Mouse (Mus musculus) left cerebral cortex, adult 18-20 months (tissue): ENCODE measurements at regions not wholly inside any gene's neighbourhood (a gene's known extent, or its start where the extent isn't known, plus 50 kb on each side); places are given as distances from the start of the nearest gene placed in this dataset.

Experiments used
- DNase-seq, 2 experiments: peaks; one replicate each; pipeline ENCODE4 v3.0.0; 2021 to 2022; ENCODE audit warnings: low spot score in 2 of 2, mixed read lengths in 1 of 2

DNA sequence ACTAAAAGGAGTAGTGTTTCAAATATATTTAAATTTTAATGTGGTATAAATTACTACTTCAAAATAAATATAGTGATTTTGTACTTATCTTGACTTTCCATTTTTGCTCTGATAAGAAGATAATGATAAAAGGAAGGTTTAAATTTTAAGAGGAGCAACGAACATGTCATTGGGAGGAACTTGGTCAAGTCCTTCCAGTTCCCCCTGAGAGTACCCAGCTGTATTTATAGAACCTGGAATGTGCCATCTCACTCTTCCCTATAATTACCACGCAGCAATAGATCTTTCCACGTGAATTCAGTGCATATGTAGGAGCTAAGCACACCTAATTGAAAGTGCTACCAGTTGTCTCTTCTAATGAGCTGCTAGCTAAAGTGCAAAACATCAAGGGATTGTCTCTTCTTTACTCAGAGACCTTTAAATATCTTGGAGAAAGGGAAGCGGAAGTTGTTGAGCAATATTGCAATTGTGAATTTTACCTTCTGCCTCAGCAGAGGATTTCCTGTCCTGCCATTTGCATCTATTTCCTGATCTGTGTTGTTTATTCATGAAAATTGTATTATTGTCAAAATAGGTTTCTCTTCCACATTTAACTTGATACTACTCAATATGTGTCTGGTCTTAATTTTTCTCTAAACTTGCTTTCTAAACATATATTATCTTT, 1243.0 kb upstream of the Zeb2 start:
- no peak for DNase-seq

DNA sequence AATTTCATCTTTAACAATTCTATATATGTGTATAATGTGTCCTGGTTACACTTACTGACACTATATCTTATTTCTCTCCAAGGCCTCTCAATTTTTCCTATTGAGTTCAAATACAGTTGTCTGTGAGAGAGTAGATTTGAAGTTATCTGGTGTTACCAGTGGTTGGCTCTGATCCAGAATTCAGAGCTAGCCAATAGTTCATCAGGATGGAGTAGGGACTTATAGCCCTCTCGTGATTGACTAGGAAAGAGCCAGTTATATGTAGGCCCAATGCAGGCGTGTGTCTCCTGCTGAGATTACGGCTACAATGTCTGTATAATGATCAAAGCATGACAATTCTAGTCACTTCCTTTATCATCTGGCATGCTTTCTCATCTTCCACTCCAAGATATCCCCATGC, 1241.0 kb upstream of the Zeb2 start:
- no peak for DNase-seq

DNA sequence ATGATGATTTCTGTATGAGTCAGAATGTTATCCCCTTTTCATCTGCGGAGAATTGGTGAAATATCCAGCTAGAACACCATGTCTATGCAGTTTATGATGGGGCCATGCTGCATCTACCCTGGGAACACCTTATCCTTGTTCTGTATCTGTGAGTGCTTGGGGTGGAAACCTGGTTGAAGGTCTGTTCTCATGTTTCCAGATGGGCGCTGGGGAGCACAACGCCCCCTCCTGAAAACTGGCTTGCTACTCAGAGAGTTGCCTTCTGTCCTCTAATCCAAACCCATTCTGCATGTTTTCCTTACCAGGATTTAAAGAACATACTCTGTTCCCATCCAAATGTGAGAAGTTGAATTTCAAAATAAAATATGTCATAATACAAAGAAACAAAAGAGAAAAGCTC, 1239.5 kb upstream of the Zeb2 start:
- DNase-seq, result peak in 1 of 2 experiments; percentile 23

DNA sequence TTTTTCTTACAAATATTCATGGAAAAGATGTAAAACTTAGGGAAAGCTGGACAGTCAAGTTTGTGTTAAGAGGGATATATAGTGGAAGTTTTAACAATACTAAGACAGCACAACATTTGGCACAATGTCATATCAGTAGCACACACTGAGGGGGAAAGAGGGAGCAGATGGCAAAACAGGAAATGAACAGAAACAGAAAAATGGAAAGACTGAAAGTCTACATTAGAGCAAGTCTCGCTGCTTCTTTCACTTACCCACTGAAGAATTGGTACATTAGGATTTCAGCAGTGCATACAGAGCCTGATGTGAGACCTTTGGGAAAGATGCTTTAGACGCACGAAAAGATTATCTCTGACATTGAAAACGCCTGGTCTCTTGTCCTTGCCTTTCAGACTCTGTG, 1223.5 kb upstream of the Zeb2 start:
- DNase-seq, result no peak

DNA sequence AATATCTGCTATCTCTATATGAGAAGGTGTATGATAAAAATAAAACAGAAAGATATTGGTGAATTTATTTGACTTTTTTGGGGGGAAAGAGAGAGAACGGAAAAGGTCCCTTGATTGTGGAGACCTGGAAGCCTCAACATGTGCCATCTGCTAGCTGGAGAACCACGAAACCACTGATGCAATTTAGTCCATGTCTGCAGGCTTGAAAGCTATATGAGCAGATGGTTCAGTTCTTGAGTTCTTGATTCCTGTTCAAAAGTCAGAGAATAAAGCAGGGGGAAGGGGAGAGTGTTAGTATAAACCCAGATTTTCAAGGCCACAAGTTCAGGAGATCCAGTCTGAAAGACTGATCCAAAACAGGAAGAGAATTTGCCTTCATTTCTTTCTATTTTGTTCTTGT, 1199.5 kb upstream of the Zeb2 start:
- no peak for DNase-seq

DNA sequence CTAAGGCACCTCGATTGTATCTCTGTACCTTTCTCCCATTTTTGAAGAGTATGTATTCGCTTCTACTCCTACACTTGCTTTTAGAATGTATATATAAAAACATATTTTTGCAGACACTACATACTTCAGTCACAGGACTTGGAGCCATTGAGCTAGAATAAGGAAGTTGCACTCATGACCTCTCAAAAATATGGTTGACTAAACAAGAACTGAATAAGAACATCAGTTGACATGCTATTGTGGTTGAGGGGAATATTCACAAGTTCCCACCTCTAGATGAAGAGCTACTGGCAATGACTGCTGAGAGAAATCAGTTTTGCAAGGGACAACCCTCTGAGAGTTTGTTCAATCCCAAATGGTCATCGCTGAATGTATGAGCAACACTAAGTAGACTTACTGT, 1198.0 kb upstream of the Zeb2 start:
- no peak for DNase-seq

DNA sequence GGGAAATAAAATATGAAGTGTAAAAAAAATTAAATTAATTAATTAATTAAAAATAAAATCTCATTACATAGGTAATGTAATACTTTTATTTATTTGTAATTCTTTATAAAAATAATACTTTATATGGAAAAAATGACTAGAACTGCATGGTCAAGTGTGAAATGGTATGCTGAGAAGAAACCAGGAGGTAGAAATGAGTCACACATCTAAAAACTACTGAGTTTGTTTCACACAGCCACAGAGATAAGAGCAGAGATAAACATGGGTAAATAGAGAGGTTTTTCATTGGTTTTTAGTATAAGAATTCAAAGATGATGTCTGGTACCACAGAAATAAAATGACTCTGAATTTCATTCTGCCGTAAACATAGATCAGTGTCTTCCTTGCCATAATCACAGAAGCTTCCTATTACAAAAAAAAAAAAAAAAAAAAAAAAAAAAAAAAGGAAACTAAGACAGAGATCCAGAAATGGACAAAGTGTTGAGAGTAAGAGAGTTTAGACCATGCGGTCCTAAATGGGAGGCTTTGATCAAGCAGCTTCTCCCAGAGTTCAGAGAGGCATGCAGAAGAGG, 1190.5 kb upstream of the Zeb2 start:
- no peak for DNase-seq

DNA sequence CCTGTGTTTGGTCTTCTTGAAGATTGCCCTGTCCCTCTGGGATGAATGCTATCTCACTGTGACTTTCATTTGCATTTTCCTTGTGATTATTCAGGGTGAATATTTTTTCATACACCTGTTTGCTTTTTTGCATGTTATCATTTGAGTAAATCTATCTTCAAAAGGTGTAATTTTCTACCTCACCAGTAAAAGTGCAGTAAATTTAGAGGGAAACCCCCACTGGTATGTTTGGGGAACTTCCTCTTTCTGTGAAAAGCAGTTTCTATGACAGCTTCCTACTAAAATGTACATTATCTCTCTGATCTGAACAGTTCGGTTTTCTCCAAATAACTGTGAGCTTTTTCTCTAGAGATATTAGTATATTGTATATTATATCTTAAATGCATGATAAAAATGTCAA, 1185.4 kb upstream of the Zeb2 start:
- DNase-seq, result no peak

DNA sequence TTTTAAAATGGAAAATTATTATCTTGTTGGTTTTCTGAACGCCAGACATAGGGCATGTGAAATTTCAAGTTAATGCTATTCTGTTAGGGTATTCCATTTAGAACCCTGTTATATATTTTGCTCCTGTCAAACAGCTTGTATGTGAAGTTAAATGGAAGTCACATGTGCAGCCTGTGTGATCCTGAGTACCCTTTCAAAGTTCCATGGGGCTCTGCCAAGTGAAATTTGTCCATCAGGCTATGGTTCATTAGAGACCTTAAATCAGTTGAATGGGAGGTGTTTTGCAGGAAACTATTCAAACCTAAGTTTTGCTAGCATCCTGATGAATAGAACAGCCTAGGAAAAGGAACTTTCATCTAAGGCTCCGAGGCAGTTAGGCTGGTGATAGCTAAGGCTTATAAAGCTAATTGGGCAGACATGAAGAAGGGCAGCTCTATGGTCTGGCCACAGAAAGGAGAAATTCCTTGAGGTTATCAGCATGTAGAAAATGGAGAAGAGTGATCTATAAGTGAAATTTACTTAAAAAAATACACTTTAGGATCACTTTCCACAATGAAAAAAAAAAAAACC, 1180.2 kb upstream of the Zeb2 start:
- no peak for DNase-seq

DNA sequence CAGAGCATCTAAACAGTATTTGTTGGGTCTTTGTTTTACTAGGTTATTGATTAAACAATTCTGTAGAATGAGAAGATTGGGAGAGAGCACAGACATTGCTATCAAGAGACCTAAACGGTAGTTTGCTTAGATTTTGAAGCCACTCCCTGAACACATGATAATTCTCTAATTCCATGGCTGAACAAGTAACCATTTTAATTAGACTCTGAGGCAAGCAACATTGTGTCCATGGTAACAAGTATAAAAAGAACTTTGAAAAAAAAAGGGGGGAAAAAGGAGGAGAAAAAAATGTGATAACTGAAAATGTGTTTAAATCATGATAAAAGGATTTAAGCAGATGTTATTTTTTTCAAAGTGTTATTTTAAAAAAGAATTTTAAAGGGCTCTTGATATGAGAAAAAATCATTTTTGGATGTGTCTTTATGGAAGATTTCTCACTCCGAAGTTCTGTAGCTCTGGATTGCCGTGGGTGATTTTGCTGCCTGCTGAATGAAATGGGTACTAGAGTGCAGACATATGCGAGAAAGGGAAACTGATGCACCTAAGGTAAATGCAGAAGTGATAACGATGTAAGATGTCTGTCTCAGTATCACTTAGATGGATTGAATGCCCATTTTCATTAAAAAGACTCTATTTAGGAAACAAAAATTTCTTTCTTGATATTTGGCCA, 1166.9 kb upstream of the Zeb2 start:
- DNase-seq, result no peak

DNA sequence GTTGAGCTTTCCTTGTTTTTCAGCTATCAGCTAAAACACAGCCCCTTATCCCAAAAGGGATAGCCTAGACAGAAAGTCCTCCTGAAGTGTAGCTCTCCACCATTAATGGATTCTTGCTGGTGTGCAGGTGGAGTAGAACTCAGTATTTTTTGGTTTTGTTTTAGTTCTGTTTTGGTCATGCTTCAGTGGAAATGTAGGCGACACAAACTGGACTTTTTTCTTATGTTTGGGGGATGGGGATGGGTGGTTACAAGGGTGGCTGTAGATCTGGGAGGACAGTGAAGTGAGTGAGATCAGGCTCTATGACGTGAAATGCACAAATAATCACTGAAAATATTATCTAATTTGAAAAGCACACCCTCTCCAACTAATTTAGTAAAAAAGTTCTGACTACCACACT, 1163.6 kb upstream of the Zeb2 start:
- DNase-seq, result no peak

DNA sequence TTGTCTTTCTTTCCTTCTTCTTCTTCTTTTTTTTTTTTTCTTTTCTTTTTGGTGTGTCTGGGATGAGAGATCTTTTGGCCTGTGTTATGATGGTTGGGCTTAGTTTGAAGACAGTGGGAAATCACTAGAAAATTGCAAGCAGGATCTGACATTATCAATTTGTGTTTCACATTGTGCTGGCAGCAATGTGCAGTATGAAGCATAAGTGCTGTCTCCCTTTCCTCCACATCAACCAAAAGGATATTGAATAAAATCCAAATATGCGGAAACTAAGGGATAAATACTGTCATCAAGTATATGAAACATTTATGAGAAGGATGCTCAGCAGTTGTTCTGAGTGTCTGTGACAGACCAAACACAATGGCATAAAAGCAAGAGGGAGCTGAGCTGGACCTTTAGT, 1144.4 kb upstream of the Zeb2 start:
- DNase-seq, result no peak

DNA sequence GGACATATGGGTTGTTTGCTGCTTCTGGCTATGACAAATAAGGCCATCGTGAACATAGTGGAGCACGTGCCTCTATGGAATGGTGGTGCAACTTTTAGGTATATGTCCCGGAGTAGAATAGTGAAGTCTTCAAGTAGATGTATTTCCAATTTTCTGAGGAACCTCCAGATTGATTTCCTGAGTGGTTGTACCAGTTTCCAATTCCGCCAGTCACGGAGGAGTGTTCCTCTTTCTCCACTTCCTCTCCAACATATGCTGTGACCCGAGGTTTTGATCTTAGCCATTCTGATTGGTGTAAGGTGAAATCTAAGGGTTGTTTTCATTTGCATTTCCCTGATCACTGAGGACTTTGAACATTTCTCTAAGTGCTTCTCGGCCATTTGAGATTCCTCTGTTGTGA, 1134.4 kb upstream of the Zeb2 start:
- no peak for DNase-seq

DNA sequence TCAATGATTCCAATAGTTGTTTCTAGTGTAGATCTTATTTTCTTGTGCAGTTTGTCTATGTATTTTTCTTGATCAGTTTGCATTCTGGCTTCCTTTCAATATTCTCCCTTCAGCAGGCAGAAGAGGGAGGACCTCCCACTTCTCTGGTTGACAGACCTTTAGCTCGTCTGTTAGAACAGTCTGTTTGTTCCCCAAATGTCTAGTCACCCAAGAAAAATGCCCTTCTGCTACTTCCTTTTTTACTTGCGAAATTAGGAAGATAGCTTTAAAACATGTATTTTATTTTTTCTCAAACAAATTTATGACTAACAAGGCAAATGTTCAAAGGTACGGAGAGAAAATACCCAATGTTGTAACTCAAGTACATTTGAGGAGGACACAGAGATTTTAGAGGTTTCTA, 1128.5 kb upstream of the Zeb2 start:
- no peak for DNase-seq

DNA sequence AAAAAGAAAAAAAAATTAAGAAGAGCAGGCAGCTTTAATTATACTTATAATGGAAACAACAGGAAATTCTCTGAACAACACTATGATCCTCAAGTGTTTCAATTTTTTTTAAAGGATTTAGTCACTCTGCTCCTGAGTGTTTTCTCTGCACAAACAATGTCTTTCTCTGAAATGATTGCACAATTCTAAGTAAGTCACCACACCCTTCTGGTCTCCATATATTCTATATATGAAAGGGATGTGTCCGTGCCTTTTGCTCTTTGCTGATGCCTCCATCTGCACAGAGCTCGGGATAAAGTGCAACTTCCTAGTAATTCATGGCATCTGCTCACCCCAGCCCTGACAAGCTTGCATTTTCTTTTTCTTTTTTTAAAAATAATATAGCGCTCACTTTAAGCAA, 1127.5 kb upstream of the Zeb2 start:
- no peak for DNase-seq

DNA sequence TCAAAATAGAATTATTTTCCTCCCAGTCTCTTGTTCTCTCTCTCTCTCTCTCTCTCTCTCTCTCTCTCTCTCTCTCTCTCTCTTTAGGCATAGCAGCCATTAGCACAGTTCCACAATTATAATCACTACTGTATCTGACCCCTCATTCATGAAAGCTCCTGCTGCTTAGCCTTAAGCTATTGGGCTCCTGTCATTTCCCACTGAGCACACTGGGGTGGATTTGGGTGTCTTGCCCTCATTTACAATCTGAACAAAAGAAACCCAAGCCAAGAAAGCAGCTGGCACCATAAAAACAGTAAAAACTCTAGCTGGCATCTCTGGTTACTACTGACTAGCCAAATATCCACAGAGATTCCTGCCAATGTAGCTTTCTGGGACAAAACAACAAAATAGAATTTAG, 1125.6 kb upstream of the Zeb2 start:
- DNase-seq, result no peak

DNA sequence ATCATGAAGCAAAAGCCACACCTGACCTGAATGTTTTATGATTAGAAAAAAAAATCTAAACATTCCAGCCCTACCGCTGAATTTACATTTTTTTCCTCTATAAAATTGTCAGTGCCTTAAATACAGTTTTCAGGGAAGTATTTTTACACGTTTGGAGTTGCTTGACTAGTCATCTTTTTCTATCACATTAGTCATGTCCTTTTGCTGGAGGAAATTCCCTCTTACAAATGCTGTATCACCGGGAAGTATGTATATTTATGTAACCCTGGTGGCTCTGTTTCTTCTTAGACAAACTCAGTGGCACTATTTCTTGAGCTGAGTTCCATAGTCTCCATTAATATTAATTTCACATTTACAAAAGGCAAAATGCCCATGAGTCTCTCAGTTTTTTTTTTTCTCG, 1122.7 kb upstream of the Zeb2 start:
- no peak for DNase-seq

DNA sequence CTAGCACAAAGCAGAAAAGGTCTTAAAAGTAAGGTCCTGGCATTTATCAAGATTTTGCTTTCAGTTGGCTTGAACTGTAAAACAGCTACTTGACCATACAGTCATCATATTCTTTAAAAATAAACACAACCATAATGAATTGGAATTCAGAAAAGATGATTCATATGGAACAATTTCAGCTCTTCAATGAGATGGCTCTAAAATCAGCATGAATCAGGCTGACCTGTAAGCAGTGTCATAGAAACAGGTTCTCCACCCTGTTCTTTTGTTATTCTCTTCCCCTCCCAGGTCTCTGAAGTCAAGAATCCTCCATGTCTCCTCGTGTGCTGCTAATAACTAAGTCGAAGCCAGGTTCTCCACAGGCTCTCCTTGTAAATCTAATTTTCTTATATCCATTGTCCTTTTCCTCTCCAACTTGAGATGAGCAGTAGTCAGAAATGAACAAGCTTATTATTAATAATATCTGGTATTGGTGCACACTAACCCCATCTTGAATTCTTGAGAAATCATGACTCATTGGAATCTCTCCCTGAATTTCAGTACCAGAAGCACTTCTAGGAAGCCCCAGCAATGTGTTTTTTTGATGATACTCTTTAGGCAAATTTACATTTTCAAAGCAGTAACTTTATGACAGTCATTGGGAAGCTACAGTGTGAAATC, 1113.7 kb upstream of the Zeb2 start:
- no peak for DNase-seq

DNA sequence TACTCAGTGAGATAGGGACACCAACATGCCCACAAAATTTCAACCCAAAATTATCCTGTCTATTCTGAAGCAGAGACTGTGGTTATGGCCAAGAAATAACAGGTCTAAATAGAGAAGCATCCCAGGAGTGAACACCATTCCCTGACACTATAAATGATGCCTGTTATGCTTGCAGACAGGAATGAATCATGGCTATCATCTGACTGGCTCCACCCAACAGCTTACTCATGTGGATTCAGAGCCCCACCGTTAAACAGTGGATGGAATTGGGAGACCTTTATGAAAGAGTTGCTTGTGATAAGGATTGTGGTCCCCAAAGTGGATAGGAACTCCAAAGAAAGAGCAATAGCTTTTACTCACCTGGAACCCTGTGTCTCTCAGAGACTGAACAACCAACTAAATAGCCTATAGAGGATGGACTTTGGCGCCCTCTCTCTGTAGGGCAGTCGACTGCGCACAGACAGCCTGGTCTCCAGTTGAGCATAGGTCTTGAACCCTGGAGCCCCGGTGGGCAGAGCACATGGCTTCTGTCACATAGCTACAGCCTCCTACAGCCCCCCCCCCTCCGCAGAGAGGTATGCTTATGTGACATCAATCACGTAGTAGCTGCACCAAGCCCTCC, 1101.3 kb upstream of the Zeb2 start:
- DNase-seq, result peak in 1 of 2 experiments; percentile 14

DNA sequence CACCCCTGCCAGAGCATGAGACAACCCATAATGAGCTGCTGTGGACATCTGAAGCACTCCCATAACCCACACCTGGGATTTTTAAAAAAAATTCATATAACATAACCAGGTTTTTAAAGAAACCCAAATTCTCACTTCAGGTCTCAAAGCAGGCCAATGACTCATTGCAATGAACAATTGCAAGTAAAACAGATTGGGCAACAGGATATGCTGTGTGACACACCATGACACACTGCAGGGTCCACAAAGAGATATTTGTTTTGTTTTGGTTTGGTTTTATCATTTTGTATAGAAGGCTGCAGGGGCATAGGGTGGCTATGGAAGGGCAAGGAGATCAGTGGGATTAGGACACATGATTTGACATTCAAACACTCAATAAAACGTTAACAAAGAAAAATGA, 1082.1 kb upstream of the Zeb2 start:
- no peak for DNase-seq

DNA sequence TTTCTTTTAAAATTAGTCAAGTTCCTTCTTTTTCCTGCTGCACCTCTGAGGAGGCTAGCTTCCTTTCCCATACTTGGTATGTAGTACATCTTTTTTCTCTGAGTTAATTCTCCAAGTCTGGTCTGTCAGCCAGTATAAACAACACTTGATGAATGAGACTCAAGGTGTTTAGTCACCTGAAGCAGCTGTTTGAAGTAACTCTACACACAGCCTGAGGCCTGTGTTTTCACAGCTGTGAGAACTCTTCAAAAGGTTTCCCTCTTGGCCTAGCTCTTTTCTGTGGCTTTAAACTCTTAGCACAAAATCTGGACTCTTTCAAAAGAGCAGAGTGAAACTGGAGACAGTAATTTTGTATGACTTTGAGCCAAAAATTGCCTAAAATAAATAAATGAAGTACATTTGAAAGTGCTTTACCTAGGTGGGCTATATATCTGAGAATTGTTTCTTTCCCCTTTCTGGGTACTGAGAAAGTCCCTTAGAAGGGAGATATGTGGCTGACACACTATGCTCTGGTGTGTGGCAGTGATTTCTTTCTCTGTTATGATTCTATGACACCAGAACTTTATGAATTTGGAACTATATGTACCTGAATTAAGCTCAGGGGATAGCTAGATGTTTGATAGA, 1070.2 kb upstream of the Zeb2 start:
- no peak for DNase-seq
